Mouse (Mus musculus) heart, adult 8-10 months (tissue): ENCODE data around the gene Psmc6. TPM values are rescaled to one million over a fixed set of nuclear protein-coding genes. Genes with fewer than 3 reads are reported as not detected.
A peak's percentile ranks its signal among the peaks of the same experiment; 100 is the strongest.

Experiments
- DNase-seq: peaks from one replicate; pipeline ENCODE4 v3.0.0; 2022; ENCODE audit warnings: low spot score
- total RNA-seq, 4 experiments: library from RNA; stranded (reverse); gene quantifications; 2 replicates each; pipeline ENCODE4 v1.2.4; 2022

Psmc6 gene
- 100 to 1,000 TPM in 1 of 4 experiments, 10 to 100 TPM in 3; 94.8 to 106 (median 95.4) TPM for total RNA-seq

DNA sequence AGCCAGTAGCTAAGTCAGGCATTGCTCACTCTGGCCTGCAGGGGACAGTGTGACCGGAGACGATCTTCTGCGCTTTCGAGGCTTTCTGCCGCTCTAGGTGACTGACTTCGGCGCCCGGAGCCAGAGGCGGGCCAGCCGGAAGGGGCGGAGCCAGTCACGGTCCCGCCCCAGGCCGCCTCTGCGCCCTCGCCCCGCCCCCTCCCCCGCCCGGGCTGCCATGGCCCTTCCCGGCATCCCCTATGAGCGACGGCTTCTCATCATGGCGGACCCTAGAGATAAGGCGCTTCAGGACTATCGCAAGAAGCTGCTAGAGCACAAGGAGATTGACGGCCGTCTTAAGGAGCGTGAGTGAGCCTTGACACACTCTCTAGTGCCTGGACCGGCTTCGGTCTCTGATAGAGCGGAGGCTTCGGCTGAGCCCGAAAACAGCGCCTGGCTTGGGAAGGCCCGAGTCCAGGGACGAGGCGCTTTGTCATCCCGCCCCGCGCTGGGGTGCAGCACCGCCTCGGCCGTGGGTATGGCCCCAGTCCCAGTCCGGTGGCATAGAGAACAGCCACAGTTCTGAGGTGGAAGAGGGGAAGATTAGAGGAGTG lies at the start of gene Psmc6:
TSS of gene Psmc6 (plus strand) at position 200 of the 593 bp plus-strand sequence.
- peak; percentile 89 for DNase-seq

DNA sequence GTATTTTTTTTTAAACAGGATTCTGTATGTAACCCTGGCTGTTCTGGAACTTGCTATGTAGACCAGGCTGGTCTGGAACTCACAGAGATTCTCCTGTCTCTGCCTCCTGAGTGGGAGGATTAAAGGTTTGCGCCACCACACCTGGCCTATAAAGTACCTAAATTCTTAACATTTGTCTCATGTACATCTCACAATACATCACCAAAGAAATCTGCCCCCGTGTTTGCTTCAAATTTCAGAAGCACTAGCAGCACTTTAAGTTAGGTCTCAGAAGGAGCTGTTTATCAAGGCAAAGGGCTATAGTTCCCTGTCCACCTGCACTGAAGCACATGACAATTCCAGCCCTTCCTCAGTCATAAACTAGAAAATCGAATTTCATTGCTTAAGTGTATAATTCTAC lies 47.5 kb upstream of the Psmc6 start:
- no peak for DNase-seq

DNA sequence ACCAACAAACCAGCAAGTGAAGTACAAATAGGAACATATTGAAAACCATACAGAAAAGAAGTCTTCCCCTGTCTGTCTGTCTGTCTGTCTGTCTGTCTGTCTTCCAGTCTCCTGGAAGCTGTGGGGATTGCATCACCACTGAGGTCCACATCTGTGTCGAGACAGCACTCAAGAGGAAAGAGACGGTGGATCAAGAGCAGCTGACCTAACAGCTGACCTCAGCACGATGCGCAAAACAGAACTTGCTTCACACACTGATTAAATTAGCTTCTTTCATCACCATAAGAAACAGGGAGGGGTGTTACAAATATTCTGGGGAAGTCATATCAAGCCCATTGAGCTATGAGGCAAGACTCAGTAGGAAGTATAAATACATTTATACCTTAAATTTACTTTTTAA lies 38.0 kb upstream of the Psmc6 start:
- DNase-seq, result no peak

DNA sequence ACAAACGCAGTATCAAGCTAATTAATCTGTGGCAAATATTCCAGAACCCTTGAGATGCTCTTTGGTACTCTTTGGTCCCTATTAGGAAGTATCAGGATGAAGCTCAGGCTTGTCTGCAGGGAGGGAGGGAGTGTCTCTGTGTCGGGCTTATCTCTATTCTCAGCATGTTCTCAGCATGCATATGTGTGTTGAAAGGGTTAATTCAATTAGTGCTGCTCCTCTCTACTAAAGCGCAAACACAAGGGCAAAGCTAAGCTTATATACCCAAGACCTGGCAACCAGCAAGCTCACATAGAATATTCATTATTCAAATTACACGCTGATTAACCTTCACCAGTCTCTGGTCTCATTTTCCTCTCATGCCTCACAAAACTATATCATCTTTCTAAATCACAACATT lies 25.6 kb upstream of the Psmc6 start:
- DNase-seq, result no peak

DNA sequence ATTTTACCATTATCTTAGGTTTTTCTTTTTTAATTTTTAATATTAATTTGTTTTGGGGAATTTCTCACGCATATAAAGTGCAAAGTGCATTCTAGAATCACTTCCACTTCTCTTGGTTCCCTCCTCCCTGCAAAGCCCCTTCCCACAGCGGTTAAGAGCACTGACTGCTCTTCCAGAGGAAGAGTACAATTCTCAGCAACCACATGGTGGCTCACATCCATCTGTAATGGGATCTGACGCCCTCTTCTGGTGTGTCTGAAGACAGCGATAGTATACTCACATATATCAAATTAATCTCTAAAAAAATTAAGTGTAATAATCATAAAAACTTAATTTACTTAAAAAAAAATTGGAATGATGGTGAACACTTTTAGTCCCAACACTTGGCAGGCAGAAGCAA lies 25.2 kb upstream of the Psmc6 start:
- no peak for DNase-seq

DNA sequence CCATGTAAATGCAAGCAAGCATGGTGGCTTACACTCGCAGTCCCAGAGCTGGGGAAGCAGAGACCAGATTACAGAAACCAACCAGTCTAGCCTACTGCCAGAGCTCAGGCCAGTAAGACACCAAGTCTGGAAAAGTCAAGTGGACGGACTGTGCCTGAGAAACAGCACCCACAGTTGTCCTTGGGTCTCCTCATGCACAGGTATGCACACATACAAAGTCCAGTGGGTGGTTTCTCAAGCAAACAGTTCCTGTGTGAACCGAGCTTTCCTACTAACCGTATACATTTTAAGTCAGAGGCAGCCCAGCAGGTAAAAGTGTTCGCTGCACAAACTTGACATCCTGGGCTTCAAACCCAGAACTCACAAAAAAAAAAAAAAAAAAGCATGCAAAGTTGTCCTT lies 23.7 kb upstream of the Psmc6 start:
- DNase-seq, result no peak

DNA sequence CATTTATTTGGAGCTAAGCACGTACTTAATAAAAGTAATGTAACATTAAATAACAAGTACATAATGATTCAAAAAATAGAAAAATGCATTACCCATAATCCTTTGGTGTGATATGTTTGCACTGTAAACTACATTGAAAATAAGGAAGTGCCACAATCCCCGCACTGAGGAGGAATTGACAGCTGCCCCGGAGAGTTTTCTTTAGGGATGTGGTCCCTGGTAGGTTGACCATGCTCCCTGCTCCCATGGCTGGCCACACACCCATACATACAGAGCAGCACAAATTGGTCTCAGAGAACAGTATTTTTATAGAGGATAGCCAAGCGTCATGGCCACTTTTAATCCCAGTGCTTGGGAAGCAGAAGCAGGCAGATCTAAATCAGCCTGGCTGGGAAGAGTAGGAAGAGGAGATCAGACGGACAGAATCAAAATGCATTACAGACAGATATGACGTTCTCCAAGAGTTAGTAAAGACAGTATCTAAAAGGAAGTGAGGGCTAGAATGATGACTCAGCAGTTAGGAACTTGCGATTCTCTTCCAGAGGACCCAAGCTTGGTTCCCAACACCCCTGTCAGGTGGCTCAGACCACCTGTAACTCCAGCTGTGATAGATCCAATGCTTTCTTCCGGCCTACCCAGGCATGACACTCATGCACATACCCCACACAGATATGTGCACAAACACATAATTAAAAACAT lies 21.8 kb upstream of the Psmc6 start:
- no peak for DNase-seq

DNA sequence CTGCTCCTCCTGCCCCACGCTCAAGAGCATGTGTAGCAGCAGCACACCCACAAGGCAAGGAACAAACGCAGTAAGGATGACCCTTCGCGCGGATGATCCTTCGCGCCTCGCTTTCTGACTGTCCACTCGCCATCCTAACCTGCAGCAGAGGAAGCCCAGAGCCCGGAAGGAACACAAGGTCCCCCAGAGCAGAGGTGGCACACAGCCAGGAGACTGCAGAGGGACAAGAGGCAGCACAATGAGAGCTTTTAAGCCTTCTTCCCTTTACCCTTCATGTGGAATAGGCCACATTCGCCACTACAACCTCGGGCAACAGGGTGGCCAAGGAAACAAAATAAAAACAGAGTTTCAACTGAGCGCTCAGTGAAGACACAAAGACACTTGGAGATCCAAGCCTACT lies 19.9 kb upstream of the Psmc6 start:
- DNase-seq, result no peak

DNA sequence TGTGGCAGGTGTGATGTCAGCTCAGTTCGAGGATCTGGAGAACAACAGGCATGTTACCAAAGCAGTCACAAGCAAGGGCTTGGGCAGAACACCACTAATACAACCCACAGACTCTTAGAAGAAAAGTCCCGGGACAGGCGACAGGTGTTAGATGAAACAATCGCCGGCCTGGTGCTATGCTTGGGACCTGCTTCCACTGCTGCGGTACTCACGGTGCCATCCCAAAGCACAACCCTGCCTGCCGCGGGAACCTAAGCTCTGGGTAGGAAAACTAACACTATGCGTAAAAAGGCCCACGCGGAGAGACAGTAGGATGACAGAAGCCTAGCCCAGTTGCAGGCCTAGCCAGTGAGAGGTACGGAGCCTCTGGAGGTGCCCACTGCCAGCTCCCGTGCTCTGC lies 19.5 kb upstream of the Psmc6 start:
- no peak for DNase-seq

DNA sequence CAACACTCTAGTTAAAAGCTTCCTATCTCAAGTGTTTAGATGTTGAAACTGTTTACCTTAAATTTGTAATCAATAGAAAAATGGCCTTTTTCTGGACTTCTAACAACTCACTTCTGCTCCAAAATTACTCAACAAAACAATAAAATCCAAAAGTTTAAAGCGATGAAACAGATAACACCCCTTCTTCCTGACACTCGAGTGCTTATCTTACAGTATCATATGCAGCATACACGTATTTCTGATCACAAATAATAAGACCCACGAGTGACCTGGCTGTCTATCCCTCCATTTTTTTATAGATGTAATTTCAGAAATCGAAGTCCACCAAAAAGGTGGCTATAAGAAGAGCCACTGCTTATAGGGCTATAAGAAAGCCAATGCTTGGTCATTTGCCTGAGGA lies 12.7 kb upstream of the Psmc6 start:
- no peak for DNase-seq

DNA sequence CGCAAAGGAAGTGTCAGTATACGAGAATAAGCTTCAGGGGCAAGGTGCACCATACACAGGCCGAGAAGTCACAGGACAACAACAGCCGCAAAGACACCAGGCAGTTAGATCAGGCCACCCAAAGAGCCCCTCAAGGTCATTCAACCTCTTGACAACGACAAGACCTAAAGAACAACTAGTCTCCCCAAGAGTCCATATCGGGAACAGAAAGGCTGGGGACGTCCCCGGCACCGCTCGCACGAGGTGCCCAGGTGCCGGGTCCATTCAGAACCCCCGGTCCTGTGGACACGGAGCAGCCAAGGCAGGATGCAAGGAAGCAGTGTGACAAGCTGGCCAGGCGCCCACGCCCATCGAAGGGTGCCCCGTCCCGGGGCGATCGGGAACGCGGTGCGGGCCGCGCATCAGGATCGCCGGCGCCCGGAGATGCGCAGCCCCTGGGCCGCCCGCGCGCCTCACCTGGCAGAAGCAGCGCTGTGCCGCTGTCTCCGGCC lies 11.6 kb upstream of the Psmc6 start:
- DNase-seq, result peak; percentile 19

DNA sequence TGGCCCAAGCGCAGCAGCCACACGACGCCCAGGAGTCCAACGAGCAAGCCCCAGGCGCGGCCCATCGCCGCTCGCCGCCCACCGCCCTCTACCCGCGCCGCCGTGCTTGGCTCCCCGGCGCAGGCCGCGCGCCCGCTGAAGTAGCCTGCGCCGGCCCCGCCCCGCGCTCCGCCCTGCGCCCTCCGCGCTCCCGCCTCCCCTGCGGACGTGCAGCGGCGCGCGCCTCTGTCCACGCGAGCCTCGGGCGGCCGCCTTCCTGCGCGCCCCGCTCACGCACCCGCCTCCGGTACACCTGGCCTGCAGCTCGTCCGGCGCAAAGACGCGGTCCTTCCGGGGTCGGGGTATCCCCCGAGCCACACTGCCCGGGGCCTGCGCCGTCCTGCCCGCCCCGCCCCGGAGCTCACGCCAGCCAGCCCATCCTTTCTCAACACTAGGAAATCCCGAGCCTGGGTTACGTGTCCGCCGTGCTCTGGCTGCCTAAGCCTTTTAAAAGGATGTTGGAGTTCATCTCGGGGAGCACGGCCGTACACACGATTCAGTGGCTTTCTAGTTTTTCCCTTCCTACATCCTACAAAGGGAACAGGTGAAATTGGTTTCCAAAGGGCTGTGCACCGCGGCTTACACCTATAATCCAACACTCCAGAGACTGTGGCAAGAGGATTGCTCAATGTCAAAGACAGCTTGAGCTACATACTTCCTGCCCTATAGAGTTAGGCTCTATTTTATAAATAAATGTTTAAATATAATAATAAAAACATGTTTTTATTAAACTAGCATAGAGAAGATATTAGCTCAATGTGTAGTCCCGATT lies 11.0 kb upstream of the Psmc6 start, which contains the start of gene Ero1l:
TSS of gene Ero1l (minus strand) at position 346 of the 811 bp plus-strand sequence.
- DNase-seq, result peak; percentile 76

DNA sequence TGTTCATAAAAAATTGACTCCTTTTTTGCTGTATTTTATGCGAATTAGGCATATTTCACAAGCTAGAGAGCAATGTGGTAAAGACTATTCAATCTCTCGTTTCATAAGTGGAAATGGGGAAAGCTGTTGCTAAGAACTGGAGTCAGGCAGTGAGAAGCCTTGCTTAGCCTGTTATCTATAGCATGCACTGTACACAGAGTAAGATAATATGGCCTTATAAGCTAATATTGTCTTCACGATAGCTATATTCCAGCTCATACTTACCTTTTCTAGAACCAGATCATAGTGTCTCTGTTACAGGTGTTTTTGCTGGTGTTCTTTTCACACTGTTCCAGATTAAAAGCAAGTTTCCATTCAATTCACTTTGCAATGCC lies 10.4 kb upstream of the Psmc6 start:
- no peak for DNase-seq

DNA sequence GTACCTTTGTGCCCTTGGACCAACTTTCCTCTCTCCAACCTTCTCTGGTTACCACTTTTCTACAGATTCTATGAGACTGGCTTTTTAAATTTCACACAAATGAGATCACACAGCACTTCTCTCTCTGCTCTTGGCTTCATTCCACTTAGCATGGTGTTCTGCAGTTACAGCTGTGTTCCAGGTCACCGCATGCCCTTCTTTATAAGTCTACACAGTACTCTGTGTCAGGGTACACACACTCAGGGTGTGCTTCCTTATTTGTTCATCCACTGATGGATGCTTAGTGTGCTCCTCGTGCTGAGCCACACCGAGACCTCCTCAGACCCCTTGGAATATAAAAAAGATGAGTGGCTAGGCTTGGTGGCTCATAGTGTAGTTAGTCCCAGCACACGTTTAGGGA lies 9.5 kb upstream of the Psmc6 start:
- DNase-seq, result no peak

DNA sequence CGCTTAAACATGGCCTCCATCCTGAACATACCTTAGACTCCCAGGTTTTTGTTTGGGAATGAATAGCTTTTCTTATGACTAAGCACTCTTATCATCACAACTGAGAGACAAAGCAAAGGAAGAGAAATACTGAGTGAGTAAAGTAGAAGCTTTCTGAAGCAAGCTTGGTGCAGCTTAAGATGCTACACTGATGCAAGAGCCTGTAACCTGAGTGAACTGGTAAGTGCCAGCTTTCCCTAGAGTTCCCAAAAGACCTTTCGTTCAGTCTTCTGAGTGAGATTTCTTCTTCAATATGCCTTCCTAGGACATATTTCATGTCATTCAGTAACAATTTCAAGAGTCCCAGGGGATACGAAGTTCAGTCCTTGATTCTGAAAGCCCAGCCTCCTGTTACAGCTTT lies 8.5 kb upstream of the Psmc6 start:
- DNase-seq, result no peak

DNA sequence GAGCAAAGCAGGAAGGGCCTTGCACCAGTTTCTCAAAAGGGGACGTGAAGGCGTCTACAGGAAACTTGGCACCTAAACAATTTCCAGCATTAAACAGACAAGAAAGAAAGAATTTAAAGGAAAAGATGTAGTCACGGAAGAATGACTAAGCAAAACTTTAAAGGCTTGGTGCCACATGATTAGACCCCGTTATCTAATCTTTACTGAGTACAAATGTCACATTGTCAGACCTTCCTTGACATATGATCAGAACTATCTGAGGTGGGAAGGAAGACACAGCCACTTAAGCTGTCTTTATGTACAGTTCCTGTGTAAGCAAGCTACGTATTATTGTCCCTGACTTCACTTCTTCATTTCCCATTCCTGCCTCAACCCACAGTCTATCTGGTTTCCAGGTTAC lies 8.0 kb upstream of the Psmc6 start:
- DNase-seq, result no peak

DNA sequence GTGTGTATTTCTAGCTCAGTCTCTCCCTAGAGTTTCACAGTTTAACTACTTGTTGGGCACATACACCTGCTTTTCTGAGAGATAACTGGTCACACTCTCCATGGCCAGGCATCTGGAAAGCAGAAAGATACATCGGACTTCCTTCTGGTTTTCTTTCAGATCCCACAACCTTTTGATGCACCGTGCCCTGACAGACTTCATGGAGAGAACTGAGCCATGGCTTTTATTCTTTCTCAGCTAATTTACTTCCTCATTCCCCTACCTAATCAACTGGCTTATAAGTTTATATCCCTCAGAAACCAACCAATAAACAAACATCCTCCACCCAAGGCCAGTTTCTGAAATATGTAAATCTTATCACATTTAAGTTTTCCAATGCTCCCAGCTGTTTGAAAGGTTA lies 7.1 kb upstream of the Psmc6 start:
- no peak for DNase-seq

DNA sequence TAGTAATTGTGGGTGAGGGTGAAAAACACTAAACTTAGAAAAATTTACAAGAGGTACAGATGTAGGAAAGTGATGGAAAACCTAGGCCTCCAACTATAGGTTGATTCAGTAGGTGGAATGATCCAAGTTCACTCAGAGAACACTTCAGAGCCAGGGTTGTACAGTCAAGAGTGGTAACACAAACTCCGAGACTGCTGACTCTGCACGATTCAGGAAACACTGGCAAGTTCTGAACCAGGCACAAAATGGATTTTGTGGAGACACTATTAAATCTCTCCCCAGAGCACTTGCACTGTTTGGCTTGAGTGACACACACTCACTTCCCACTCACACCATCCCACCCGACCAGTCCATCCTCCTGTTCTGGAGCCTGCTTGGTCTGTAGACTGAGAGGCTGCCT lies 6.3 kb upstream of the Psmc6 start:
- DNase-seq, result no peak

DNA sequence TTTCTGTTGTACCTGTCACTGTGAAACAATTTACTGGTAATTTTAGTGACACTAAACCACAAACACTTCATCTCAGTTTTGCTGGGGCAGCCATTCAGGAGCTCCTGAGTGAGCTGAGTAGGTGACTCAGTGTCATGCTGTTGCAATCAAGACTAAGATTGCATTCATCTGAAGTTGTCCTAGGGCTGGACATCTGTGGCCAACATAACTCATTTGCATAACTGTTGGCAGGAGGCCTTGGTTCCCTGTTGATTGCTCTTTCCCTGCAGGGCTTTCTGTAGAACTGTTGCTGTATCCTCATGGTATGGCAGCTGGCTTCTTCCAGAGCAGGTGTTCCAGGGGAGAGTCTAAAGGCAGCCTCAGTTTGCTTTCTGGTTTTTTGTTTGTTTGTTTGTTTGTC lies 4.1 kb upstream of the Psmc6 start:
- no peak for DNase-seq

DNA sequence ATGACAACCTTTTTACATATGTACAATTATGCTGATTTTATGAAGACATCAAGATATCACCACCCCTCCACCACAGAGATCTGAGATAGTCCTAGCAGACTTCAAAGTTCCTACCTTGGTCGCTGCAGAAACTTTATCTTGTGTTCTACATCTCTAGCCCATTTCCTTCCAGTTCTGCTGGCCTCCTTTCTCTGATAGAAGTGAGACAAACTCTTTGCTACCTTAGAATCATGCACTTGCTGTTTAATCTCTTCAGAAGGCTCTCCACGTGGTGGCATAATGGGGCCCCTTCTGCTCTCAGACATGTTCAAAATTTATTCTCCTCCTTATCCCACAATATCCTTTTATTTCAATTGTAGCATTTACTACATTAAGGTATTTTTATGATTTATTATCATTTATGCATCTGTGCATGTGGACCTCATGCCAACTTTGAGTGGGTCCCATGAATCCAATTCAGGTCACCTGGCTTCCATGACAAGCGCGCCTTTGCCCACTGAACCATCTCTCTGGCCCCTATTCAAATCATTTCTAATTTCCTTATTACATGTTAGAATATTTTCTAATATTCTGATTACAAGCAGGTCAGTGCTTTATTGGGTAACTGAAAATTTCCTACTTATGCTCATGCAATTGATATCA lies 1.4 kb upstream of the Psmc6 start:
- no peak for DNase-seq

DNA sequence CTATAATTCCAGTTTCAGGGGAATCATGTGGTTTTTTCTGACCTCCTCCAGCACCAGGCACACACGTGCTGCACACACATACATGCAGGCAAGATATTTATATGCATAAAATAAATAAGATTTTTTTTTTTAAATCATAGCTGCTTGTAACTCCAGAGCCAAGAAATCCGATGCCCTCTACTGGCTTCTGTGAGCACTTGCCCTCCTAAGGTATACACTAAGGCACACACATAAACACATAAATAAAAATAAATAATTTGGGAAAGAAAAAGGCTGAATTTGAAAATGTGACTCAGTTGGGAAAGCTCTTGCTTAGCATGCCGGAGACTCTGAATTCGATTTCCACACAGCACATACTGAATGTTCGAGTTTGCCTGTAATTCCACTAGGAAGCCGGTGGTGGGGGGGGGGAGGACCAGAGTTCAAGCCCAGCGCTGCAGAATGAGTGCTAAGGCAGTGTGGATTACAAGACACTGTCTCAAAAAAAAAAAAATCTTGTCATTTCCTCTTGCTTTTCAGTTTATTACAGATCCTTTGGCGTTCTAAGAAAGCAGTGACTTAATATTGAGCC lies 485 bp upstream of the Psmc6 start:
- DNase-seq, result no peak
